Mouse (Mus musculus) embryo, embryonic 9.5 days (tissue): ENCODE data around the gene Gm9945.

Experiments used
- DNase-seq: peaks from one replicate; pipeline ENCODE4 v3.0.0-alpha.2; 2017; ENCODE audit errors: extremely low spot score

Gene Gm9945

GRCm38 (mm10) chr11:53479783-53480301 lies at the start of gene Gm9945, which contains the start of gene Sowaha:
TSS of gene Gm9945 (plus strand) at chr11:53480166.
TSS of gene Sowaha (minus strand) at chr11:53480274.
- DNase-seq = no peak

- no peak for DNase-seq
Measured at GRCm38 (mm10) chr11:53430300-53430669, 49.7 kb upstream of the Gm9945 start.

GRCm38 (mm10) chr11:53430670-53431346 lies 49.2 kb upstream of the Gm9945 start, which contains the start of the genes Uqcrq and Gdf9:
TSS of gene Uqcrq (minus strand) at chr11:53430831.
TSS of gene Gdf9 (plus strand) at chr11:53431023.
- peak; percentile 98 for DNase-seq

- DNase-seq = no peak
Measured at GRCm38 (mm10) chr11:53431347-53432056, 48.5 kb upstream of the Gm9945 start.

GRCm38 (mm10) chr11:53433057-53433456 lies 46.9 kb upstream of the Gm9945 start:
- no peak for DNase-seq

- DNase-seq = no peak
Measured at GRCm38 (mm10) chr11:53435504-53435903, 44.5 kb upstream of the Gm9945 start.

GRCm38 (mm10) chr11:53436338-53436737 lies 43.6 kb upstream of the Gm9945 start:
- DNase-seq = no peak

- no peak for DNase-seq
Measured at GRCm38 (mm10) chr11:53441921-53442320, 38.0 kb upstream of the Gm9945 start.

GRCm38 (mm10) chr11:53443861-53444260 lies 36.1 kb upstream of the Gm9945 start:
- DNase-seq = no peak

- DNase-seq = no peak
Measured at GRCm38 (mm10) chr11:53445562-53445961, 34.4 kb upstream of the Gm9945 start.

GRCm38 (mm10) chr11:53446183-53446582 lies 33.8 kb upstream of the Gm9945 start:
- DNase-seq = no peak

- no peak for DNase-seq
Measured at GRCm38 (mm10) chr11:53447996-53448395, 32.0 kb upstream of the Gm9945 start.

GRCm38 (mm10) chr11:53448529-53448928 lies 31.4 kb upstream of the Gm9945 start:
- DNase-seq = no peak

GRCm38 (mm10) chr11:53450070-53450705 lies 29.8 kb upstream of the Gm9945 start:
- DNase-seq = no peak

GRCm38 (mm10) chr11:53451361-53451760 lies 28.6 kb upstream of the Gm9945 start:
- DNase-seq = no peak

GRCm38 (mm10) chr11:53452396-53452795 lies 27.6 kb upstream of the Gm9945 start:
- no peak for DNase-seq

- DNase-seq = no peak
Measured at GRCm38 (mm10) chr11:53453031-53453430, 26.9 kb upstream of the Gm9945 start.

GRCm38 (mm10) chr11:53456474-53457371 lies 23.2 kb upstream of the Gm9945 start, which contains the start of the genes Gm10447 and Shroom1:
TSS of gene Gm10447 (minus strand) at chr11:53457110.
TSS of gene Shroom1 (plus strand) at chr11:53457205.
- DNase-seq = peak; percentile 68

- no peak for DNase-seq
Measured at GRCm38 (mm10) chr11:53457372-53457954, 22.5 kb upstream of the Gm9945 start.

- no peak for DNase-seq
Measured at GRCm38 (mm10) chr11:53458996-53459395, 21.0 kb upstream of the Gm9945 start.

- DNase-seq = no peak
Measured at GRCm38 (mm10) chr11:53460192-53460591, 19.8 kb upstream of the Gm9945 start.
